Mouse (Mus musculus) adrenal gland, adult 2 months (tissue): ENCODE measurements around the gene Tnfrsf22. TPM values are rescaled to one million over a fixed set of nuclear protein-coding genes. Genes with fewer than 3 reads are reported as not detected.
A peak's percentile ranks its signal among the peaks of the same experiment; 100 is the strongest.
"Not testable (repeated sequence)": the region's sequence is repeated elsewhere in the genome, so short reads cannot be mapped to it uniquely, and the experiment has no call there.

Experiments used
- DNase-seq: peaks from one replicate; pipeline ENCODE4 v3.0.0; 2021
- long read RNA-seq: library from polyadenylated mRNA; stranded (forward); transcript quantifications from one replicate; pipeline ENCODE4 v2.0.0, GENCODE M21; 2021
- polyA plus RNA-seq: library from polyadenylated mRNA; depleted of rRNA; stranded (reverse); fragments of >200 nt; gene quantifications from 2 replicates; pipeline ENCODE4 v1.2.3, GENCODE M21; 2012; rRNA removed
- total RNA-seq, 2 experiments: library from RNA; stranded (reverse); gene quantifications; 2 replicates each; pipeline ENCODE4 v1.2.3; 2021

Gene Tnfrsf22
- total RNA-seq (1 to 10 TPM; 3.9 to 4.4 TPM), polyA plus RNA-seq (3.1 and 3.9 TPM in 2 replicates)
- long read RNA-seq, full-length matches to known transcripts, result 1 of 1 reads
- long read RNA-seq, partial matches to known transcripts, result 0 of 1 reads
- long read RNA-seq, other reads (novel, unspliced or antisense), result 0 of 1 reads

- peak; percentile 93 for DNase-seq
Measured at GRCm38 (mm10) chr7:143649034-143649768, at the start of gene Tnfrsf22. Gene Tnfrsf22 (minus strand): TSS chr7:143649661.

- DNase-seq, result peak; percentile 17
Measured at GRCm38 (mm10) chr7:143696140-143696539, 46.7 kb upstream of the Tnfrsf22 start.

GRCm38 (mm10) chr7:143694550-143694949 is 45.1 kb upstream of the Tnfrsf22 start:
- no peak for DNase-seq

- DNase-seq, result no peak
Measured at GRCm38 (mm10) chr7:143692746-143693510, 43.5 kb upstream of the Tnfrsf22 start.

GRCm38 (mm10) chr7:143691909-143692308 is 42.4 kb upstream of the Tnfrsf22 start:
- no peak for DNase-seq

GRCm38 (mm10) chr7:143691181-143691580 is 41.7 kb upstream of the Tnfrsf22 start:
- DNase-seq, result no peak

GRCm38 (mm10) chr7:143689946-143690345 is 40.5 kb upstream of the Tnfrsf22 start:
- DNase-seq, result no peak

GRCm38 (mm10) chr7:143689481-143689880 is 40.0 kb upstream of the Tnfrsf22 start:
- no peak for DNase-seq

GRCm38 (mm10) chr7:143686676-143687075 is 37.2 kb upstream of the Tnfrsf22 start:
- DNase-seq, result not testable (repeated sequence)

GRCm38 (mm10) chr7:143686191-143686590 is 36.7 kb upstream of the Tnfrsf22 start:
- DNase-seq, result not testable (repeated sequence)

- peak; percentile 91 for DNase-seq
Measured at GRCm38 (mm10) chr7:143685359-143686067, 36.1 kb upstream of the Tnfrsf22 start, which contains the start of gene Tnfrsf23. Gene Tnfrsf23 (minus strand): TSS chr7:143685872.

- not testable (repeated sequence) for DNase-seq
Measured at GRCm38 (mm10) chr7:143684569-143684968, 35.1 kb upstream of the Tnfrsf22 start.

- no peak for DNase-seq
Measured at GRCm38 (mm10) chr7:143681566-143681965, 32.1 kb upstream of the Tnfrsf22 start.

- DNase-seq, result not testable (repeated sequence)
Measured at GRCm38 (mm10) chr7:143680836-143681235, 31.4 kb upstream of the Tnfrsf22 start.

- not testable (repeated sequence) for DNase-seq
Measured at GRCm38 (mm10) chr7:143679650-143680049, 30.2 kb upstream of the Tnfrsf22 start.

- DNase-seq, result no peak
Measured at GRCm38 (mm10) chr7:143666427-143667311, 17.2 kb upstream of the Tnfrsf22 start.

GRCm38 (mm10) chr7:143663470-143663869 is 14.0 kb upstream of the Tnfrsf22 start:
- no peak for DNase-seq

GRCm38 (mm10) chr7:143660797-143661196 is 11.3 kb upstream of the Tnfrsf22 start:
- DNase-seq, result no peak

GRCm38 (mm10) chr7:143649769-143650346 is 397 bp upstream of the Tnfrsf22 start:
- DNase-seq, result not testable (repeated sequence)

GRCm38 (mm10) chr7:143643949-143644348 is 5.5 kb downstream of the Tnfrsf22 start:
- DNase-seq, result not testable (repeated sequence)

- no peak for DNase-seq
Measured at GRCm38 (mm10) chr7:143636674-143637073, 12.8 kb downstream of the Tnfrsf22 start.
